15 mouse cellular contexts compared by ENCODE assay signal in genomic region chr4:134636406-134636805, GRCm38 (mm10).
DNase-seq lines count a peak whose midpoint lies in the region; ATAC-seq and TF ChIP-seq lines count a peak whose summit lies in the region.
"Had no signal": no experiment of that assay in that cellular context is flagged by ENCODE, and none has a peak within 500 bp of the region (broad histone marks: within the 10 kb centered on the region; RNA-seq: fewer than 3 reads in every experiment).

No protein-coding gene starts in this region.

- peaks cover 8% of the 10 kb centered on the region for H3K36me3 ChIP-seq in heart, embryonic 13.5 days
- H3K36me3 ChIP-seq in heart, embryonic 11.5 days (ENCODE audit: control insufficient read depth, insufficient read depth, low read length): no peaks in the 10 kb centered on the region
- H3K36me3 ChIP-seq in kidney, postnatal 0 days (ENCODE audit: insufficient read depth, low read length): no peaks in the 10 kb centered on the region
- H3K36me3 ChIP-seq in embryonic facial prominence, embryonic 10.5 days (replicated peaks): no peaks in the 10 kb centered on the region
- H3K36me3 ChIP-seq: limb, embryonic 15.5 days; neural tube, embryonic 13.5 days had no signal

- H3K4me3 ChIP-seq in heart, embryonic 13.5 days: no peak overlapping the region
- no peak overlapping the region for H3K4me3 ChIP-seq in heart, embryonic 11.5 days (ENCODE audit: low read depth, low read length)
- H3K4me3 ChIP-seq in kidney, postnatal 0 days (replicated peaks; ENCODE audit: low read depth, low read length): no peak overlapping the region
- H3K4me3 ChIP-seq in embryonic facial prominence, embryonic 10.5 days: no peak overlapping the region
- H3K4me3 ChIP-seq: limb, embryonic 15.5 days; neural tube, embryonic 13.5 days had no signal

- WGBS in heart, embryonic 13.5 days: 48% methylated on average over 8 of the region's 8 CpGs
- WGBS in heart, embryonic 11.5 days (ENCODE audit: insufficient replicate concordance): 40% methylated on average over 8 of the region's 8 CpGs
- WGBS in kidney, postnatal 0 days: 51% methylated on average over 8 of the region's 8 CpGs
- 59% methylated on average over 8 of the region's 8 CpGs for WGBS in embryonic facial prominence, embryonic 10.5 days

- peaks cover 78% of the 10 kb centered on the region for H3K4me1 ChIP-seq in heart, embryonic 13.5 days
- peaks cover 49% of the 10 kb centered on the region for H3K4me1 ChIP-seq in heart, embryonic 11.5 days (ENCODE audit: control insufficient read depth, insufficient read depth, low read length)
- peaks cover 20% of the 10 kb centered on the region for H3K4me1 ChIP-seq in kidney, postnatal 0 days (replicated peaks; ENCODE audit: insufficient read depth, low read length)
- peaks cover 72% of the 10 kb centered on the region for H3K4me1 ChIP-seq in embryonic facial prominence, embryonic 10.5 days

- peaks cover 4% of the 10 kb centered on the region; the same call in 1 of the 2 replicates for H3K9me3 ChIP-seq in heart, embryonic 13.5 days
- H3K9me3 ChIP-seq in heart, embryonic 11.5 days (replicated peaks; ENCODE audit: control insufficient read depth, low read length): 0 out of 2 replicates have a peak, but pooled peaks cover 2% of the 10 kb centered on the region
- no peaks in the 10 kb centered on the region for H3K9me3 ChIP-seq in kidney, postnatal 0 days (replicated peaks; ENCODE audit: low read length)
- H3K9me3 ChIP-seq in embryonic facial prominence, embryonic 10.5 days: peaks cover 3% of the 10 kb centered on the region; the same call in 1 of the 2 replicates
- H3K9me3 ChIP-seq: limb, embryonic 15.5 days; neural tube, embryonic 13.5 days had no signal

- no peak for ATAC-seq in heart, embryonic 13.5 days (ENCODE audit: extremely low read depth, insufficient number of reproducible peaks, low FRiP score, low TSS enrichment)
- ATAC-seq in heart, embryonic 11.5 days (replicated peaks; ENCODE audit: insufficient number of reproducible peaks, low FRiP score, low TSS enrichment): no peak
- ATAC-seq in kidney, postnatal 0 days (replicated peaks; ENCODE audit: low FRiP score, low read depth): no peak
- ATAC-seq in frontal cortex, adult (ENCODE audit: low TSS enrichment): no peak
- ATAC-seq: inflammation-experienced regulatory T-cells, adult 6 months had no signal

- TF ChIP-seq CTCF in kidney, postnatal 0 days (IDR thresholded peaks at IDR 0.05; ENCODE audit: low read depth): no peak

- H3K27ac ChIP-seq in heart, embryonic 13.5 days (replicated peaks): 0 out of 2 replicates have a peak overlapping the region, but pooled peaks have one; percentile 0
- no peak overlapping the region for H3K27ac ChIP-seq in heart, embryonic 11.5 days (ENCODE audit: low read depth, low read length)
- H3K27ac ChIP-seq in kidney, postnatal 0 days: peak overlapping the region; percentile 25; the same call in 1 of the 2 replicates
- 0 out of 2 replicates have a peak overlapping the region, but pooled peaks have one; percentile 11 for H3K27ac ChIP-seq in embryonic facial prominence, embryonic 10.5 days (replicated peaks)
- H3K27ac ChIP-seq: limb, embryonic 15.5 days; neural tube, embryonic 13.5 days had no signal

- no peak overlapping the region for H3K9ac ChIP-seq in heart, embryonic 13.5 days
- H3K9ac ChIP-seq in heart, embryonic 11.5 days (ENCODE audit: low read depth, low read length): no peak overlapping the region
- no peak overlapping the region for H3K9ac ChIP-seq in kidney, postnatal 0 days (ENCODE audit: low read depth, low read length)
- H3K9ac ChIP-seq: limb, embryonic 15.5 days; neural tube, embryonic 13.5 days had no signal

- H3K27me3 ChIP-seq in heart, embryonic 13.5 days (replicated peaks): no peaks in the 10 kb centered on the region
- no peaks in the 10 kb centered on the region for H3K27me3 ChIP-seq in heart, embryonic 11.5 days (ENCODE audit: control insufficient read depth, insufficient read depth, low read length)
- no peaks in the 10 kb centered on the region for H3K27me3 ChIP-seq in kidney, postnatal 0 days (ENCODE audit: insufficient read depth, low read length)
- H3K27me3 ChIP-seq in embryonic facial prominence, embryonic 10.5 days (replicated peaks; ENCODE audit: low read depth, poor library complexity, severe bottlenecking): no peaks in the 10 kb centered on the region
- H3K27me3 ChIP-seq: limb, embryonic 15.5 days; neural tube, embryonic 13.5 days had no signal

- no peak overlapping the region for H3K4me2 ChIP-seq in heart, embryonic 13.5 days
- H3K4me2 ChIP-seq in heart, embryonic 11.5 days: no peak overlapping the region
- H3K4me2 ChIP-seq in kidney, postnatal 0 days (ENCODE audit: low read length): no peak overlapping the region
- H3K4me2 ChIP-seq: limb, embryonic 15.5 days; neural tube, embryonic 13.5 days had no signal

- no peak for DNase-seq in kidney, postnatal 0 days (ENCODE audit: low spot score)
- no peak for DNase-seq in kidney, adult 11 months
- no peak for DNase-seq in embryonic facial prominence, embryonic 10.5 days (ENCODE audit: low spot score)
- peak; percentile 59 for DNase-seq in kidney, postnatal 14 days
- DNase-seq: adrenal gland, postnatal 36 days; cerebellum, adult 9-11 months; layer of hippocampus, postnatal 36 days; right cerebral cortex, postnatal 25 days; thymus, postnatal 25 days had no signal
